Mouse (Mus musculus): Measurements from ENCODE around the gene Ccz1.
A peak's percentile ranks its signal among the peaks of the same experiment; 100 is the strongest.

The Ccz1 gene

GRCm38 (mm10) chr5:143993260-143993659, 21.4 kb downstream of the Ccz1 start:
- no peak for DNase-seq

- DNase-seq: no peak
These were observed 22.0 kb downstream of the Ccz1 start for GRCm38 (mm10) chr5:143992661-143993060.

- DNase-seq: no peak
These were observed 24.6 kb downstream of the Ccz1 start for GRCm38 (mm10) chr5:143990086-143990485.

DNA sequence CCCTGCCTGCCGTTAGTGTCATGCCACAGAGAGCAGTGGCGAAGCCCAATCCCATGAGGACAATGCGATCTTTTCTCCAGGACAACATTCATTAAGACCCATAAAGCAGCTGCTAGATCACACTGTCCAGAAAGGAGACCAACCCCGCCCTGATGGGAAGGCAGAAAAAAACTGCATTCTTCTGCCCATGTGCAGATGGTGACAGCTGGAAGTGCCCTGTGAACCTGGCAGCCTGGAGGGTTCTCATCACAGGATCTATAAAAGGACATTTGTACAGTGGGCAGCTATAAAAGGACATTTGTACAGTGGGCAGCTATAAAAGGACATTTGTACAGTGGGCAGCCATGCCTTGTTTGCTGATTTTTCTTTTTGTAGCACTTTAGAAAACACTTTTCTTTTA, 25.6 kb downstream of the Ccz1 start:
- no peak for DNase-seq

GRCm38 (mm10) chr5:143987596-143987995, 27.1 kb downstream of the Ccz1 start:
- DNase-seq: no peak

- no peak for DNase-seq
These were observed 29.3 kb downstream of the Ccz1 start for GRCm38 (mm10) chr5:143985381-143985780.

DNA sequence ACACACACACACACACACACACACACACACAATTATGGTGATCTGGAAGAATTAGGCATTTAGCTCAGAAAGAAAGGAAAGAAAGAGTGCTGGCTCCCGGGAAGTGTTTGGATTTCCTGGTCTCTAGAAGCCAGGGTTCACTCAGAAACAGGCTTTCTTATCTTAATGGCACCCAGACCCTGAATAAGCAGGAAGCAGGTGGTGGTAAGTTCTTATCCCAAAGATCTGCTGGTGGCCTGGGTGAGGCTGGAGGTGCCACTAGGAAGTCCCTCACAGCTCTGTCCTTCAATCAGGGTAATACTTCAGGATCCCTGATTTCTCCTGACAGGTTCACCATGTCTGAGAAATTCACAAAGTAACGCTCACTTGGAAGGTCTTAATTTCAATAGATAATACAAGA, 32.3 kb downstream of the Ccz1 start:
- DNase-seq: no peak

DNA sequence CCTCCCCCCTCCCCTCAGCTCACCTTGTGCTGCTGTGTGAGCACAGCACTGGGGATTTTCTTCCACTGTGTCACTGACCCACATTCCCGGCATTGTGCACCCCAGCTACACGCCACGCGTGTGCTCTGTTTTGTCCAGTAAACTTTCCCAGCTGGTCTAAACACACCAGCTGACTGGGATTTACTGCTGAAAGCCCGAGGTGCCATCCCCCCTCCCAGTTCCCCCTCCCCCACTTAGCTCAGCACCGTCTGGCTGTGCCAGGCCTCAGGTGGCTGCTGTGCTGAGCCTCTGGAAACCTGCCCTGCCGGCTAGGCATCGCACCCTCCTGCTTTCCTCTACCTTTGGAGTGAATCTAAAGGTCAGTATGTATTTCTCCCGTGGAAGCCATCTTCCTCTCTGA, 33.8 kb downstream of the Ccz1 start:
- peak; percentile 18 to 60 for DNase-seq

GRCm38 (mm10) chr5:143976726-143977431, 37.8 kb downstream of the Ccz1 start:
- no peak for DNase-seq

GRCm38 (mm10) chr5:143976232-143976631, 38.4 kb downstream of the Ccz1 start:
- no peak for DNase-seq

- no peak for DNase-seq
These were observed 39.1 kb downstream of the Ccz1 start for GRCm38 (mm10) chr5:143975631-143975933.

- peak; percentile 74 to 79 for DNase-seq
These were observed 39.6 kb downstream of the Ccz1 start for GRCm38 (mm10) chr5:143974931-143975630.

DNA sequence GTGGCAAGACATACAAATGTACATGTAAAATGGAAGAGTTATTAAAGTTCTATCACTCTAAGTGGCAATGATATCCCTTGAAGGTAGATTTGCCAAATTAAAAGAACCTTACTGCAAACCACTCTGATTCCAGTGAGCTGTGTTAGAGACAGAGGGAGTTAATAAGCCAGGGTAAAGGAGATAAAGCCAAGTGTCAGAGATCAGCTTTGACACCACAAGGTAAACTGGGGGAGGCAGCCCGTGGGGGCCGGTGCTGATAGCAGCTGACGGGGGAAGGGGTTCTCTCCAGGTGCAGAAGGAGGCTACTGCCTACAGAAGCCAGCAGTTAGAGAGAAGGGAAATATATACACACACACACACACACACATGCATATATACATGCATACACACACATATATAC, 42.0 kb downstream of the Ccz1 start:
- no peak for DNase-seq

DNA sequence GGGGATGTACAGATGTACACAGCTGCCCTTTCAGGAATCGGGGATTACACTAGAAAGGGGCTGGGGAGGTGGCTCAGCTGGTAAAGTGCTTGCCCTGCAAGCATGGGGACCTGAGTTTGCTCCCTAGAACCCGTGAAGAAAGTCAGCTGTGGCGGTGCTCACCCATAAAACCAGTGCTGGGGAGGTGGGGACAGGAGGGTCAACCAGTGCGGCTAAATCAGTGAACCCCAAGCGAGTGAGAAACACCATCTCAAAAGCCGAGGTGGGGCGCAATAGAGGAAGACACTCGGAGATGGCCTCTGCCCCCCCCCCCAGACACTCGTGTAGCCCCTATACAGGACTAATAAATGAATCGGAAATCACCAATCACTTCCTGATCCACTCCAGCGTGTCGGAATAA, 48.0 kb downstream of the Ccz1 start:
- DNase-seq: no peak

DNA sequence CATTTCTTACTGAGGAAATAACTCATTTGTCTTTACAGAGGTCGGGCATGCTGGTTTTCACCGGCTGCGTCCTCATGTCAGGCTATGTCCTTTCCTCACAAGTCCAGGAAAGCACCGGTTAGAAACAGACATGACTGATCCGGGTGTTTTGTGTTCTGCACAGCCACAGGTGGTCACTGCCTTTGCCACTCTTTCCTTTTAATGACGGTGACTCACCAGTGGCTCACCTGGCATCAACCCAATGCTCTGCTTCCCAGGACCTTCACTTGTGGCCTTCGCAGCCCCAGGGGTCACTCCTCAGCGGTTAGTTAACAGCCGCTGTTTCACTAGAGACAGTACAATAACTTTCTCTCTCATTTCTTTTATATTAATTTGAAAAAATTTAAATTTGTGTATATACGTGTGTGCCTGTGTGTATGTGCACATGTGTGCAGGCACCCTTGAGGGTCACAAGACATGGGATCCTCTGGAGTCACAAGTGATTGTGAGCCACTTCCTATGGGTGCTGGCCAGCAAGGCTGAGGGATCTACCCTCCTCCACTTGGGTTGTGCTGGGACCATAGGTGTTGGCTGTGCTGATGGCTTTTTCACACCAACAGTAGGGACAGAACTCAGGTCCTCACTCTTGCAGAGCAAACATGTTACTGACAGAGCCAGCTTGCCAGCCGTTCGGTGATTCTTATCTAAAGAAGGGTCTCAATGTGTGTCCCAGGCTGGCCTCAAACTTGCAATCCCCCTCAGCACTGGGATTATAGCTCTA, 48.9 kb downstream of the Ccz1 start:
- peak in 1 of 2 experiments; percentile 10 for DNase-seq

DNA sequence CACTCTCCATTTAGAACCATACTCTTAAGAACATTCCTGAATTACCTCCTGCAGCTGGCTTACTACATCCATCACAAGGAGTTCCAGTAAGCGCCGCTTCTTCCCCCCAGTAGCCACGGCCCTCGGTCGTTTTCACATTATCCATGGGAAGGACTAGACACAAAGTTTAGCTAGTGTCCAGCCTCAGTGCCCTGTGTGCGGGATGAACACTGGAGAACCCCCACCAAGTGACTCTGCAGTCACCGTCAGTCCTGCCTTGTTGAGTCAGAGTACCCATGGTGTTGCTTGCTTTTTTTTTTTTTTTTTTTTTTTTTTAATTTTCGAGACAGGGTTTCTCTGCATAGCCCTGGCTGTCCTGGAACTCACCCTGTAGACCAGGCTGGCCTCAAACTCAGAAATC, 53.5 kb downstream of the Ccz1 start:
- DNase-seq: no peak

DNA sequence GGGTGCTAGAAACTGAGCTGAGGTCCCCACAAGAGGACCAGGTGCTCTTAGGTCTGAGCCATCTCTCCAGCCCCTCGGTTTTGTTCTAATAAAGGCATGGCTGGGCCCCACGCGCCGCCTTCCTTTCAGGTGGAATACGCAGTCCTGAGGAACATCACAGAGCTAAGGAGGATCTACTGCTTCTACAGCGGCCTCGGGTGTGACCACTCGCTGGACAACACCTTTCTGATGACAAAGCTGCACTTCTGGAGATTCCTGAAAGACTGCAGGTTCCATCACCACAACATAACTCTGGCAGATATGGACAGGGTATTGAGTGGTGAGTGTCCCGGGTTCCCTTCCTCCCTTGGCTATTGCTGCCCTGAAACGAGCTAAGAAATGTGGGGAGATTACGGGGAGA, 55.1 kb downstream of the Ccz1 start:
- DNase-seq: no peak

DNA sequence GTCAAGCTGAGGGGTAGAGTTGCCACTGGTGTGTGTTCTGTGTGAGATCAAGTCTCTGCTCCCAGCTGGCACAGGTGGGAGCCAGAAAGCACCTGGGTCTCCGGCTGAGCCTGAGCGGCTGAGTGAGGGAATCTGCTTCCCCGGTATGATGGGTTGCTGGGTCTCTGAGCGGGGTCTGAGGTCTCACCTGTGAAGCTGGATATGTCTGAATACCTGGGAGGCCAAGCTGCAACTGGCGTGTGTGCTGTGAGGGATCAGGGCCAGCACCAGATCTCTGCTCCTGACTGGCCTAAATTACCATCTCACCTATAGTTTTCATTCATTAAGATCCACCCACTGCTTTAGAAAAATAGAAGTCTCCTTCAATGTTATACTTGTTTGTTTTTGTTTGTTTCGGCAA, 57.6 kb downstream of the Ccz1 start:
- no peak for DNase-seq

GRCm38 (mm10) chr5:143950016-143950415, 64.7 kb downstream of the Ccz1 start:
- no peak for DNase-seq

DNA sequence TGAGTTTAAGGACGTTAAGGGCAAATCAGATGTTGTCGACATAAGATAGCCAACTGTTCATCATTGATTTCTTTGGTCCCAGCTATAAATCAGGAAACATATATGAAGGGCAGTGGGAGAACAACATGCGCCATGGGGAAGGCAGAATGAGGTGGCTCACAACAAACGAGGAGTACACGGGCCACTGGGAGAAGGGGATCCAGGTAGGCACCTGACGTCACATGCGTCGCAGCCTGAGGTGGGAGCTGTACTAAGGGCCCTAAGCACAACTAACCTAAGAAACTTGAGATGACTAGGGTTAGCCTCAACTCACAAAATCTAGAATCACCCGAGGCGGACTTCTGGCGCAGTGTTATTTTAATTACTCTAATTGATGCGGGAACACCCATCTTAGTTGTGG, 66.3 kb downstream of the Ccz1 start:
- no peak for DNase-seq

DNA sequence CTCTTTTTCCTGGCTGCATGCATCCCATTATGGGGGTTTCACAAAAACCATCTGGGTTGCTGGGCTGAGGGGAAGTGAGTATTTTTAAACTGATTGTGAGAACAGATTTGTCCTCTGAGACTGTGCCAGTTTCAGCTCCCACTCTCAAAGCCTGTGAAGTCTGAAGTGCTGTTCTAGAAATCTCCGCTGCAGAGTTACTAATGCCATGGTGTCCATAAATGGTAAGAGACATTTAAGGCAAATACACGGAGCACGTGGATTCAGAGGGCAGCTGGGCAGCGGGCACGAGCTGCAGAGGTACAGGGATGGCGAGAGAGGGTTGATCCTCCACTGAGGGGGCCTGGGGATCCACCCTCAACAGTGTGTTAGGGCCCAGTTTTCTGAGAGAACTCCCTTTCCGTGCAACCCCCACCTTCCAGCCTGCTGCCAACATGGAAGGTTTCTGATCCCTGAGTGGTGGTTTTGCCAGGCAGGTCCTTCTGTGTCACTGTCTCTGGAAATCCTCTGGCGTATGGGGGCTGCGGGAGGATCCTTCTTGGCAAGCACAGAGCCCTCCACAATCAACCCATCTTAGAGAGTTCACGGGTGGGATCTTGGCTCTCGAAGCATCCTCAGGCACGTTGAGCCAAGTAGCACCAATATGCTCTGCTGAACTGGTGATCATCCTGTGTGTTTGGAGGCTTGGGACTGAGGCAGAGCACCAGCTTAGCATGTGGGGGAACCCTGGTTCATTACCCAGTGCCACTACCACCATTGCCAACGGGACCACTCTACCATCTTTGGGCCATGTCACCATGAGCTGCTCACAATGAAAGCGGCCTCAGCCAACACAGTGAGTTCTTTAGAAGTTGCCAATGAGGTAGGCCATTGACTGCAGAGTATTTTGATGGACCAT, 71.2 kb downstream of the Ccz1 start:
- DNase-seq: no peak

GRCm38 (mm10) chr5:143941588-143941987, 73.1 kb downstream of the Ccz1 start:
- DNase-seq: no peak

Measured in kidney, postnatal 4 days (tissue).